ENCODE assay signal across 22 mouse cellular contexts in genomic region chr5:107109416-107109815, GRCm38 (mm10).
DNase-seq lines count a peak whose midpoint lies in the region; ATAC-seq and TF ChIP-seq lines count a peak whose summit lies in the region.
"Had no signal": no experiment of that assay in that cellular context is flagged by ENCODE, and none has a peak within 500 bp of the region (broad histone marks: within the 10 kb centered on the region; RNA-seq: fewer than 3 reads in every experiment).

No protein-coding gene starts in this region.

- H3K9ac ChIP-seq in hindbrain, embryonic 11.5 days (ENCODE audit: low read depth, low read length), result no peak overlapping the region
- H3K9ac ChIP-seq in limb, embryonic 13.5 days, result no peak overlapping the region
- no peak overlapping the region for H3K9ac ChIP-seq in liver, postnatal 0 days (replicated peaks)
- H3K9ac ChIP-seq: forebrain, embryonic 13.5 days; hindbrain, embryonic 14.5 days had no signal

- no peak for ATAC-seq in hindbrain, embryonic 11.5 days (ENCODE audit: low FRiP score)
- no peak for ATAC-seq in limb, embryonic 13.5 days (ENCODE audit: low FRiP score, low read depth)
- ATAC-seq in liver, postnatal 0 days, result no peak
- ATAC-seq: forebrain, embryonic 13.5 days had no signal

- no peaks in the 10 kb centered on the region for H3K9me3 ChIP-seq in hindbrain, embryonic 10.5 days
- no peaks in the 10 kb centered on the region for H3K9me3 ChIP-seq in hindbrain, embryonic 11.5 days (ENCODE audit: control insufficient read depth, low read length)
- no peaks in the 10 kb centered on the region for H3K9me3 ChIP-seq in E14TG2a.4 (ENCODE audit: low read length)
- H3K9me3 ChIP-seq in embryonic facial prominence, embryonic 10.5 days, result no peaks in the 10 kb centered on the region
- H3K9me3 ChIP-seq in limb, embryonic 13.5 days, result no peaks in the 10 kb centered on the region
- no peaks in the 10 kb centered on the region for H3K9me3 ChIP-seq in liver, postnatal 0 days (ENCODE audit: low read length)
- H3K9me3 ChIP-seq: forebrain, embryonic 13.5 days had no signal

- TF ChIP-seq EP300 in liver, postnatal 0 days (IDR thresholded peaks at IDR 0.05; ENCODE audit: low read depth), result no peak

- H3K4me3 ChIP-seq in hindbrain, embryonic 10.5 days, result no peak overlapping the region
- H3K4me3 ChIP-seq in hindbrain, embryonic 11.5 days (ENCODE audit: low read depth, low read length), result no peak overlapping the region
- H3K4me3 ChIP-seq in E14TG2a.4 (replicated peaks; ENCODE audit: low read length), result peak overlapping the region; percentile 46
- no peak overlapping the region for H3K4me3 ChIP-seq in embryonic facial prominence, embryonic 10.5 days
- H3K4me3 ChIP-seq in limb, embryonic 13.5 days, result no peak overlapping the region
- H3K4me3 ChIP-seq in liver, postnatal 0 days (ENCODE audit: low read depth, low read length), result no peak overlapping the region
- H3K4me3 ChIP-seq: forebrain, embryonic 13.5 days had no signal

- no peaks in the 10 kb centered on the region for H3K27me3 ChIP-seq in hindbrain, embryonic 10.5 days (ENCODE audit: insufficient read depth, poor library complexity, severe bottlenecking)
- H3K27me3 ChIP-seq in hindbrain, embryonic 11.5 days (ENCODE audit: control insufficient read depth, insufficient read depth, low read length), result no peaks in the 10 kb centered on the region
- H3K27me3 ChIP-seq in E14TG2a.4 (ENCODE audit: insufficient read depth, low read length), result no peaks in the 10 kb centered on the region
- H3K27me3 ChIP-seq in embryonic facial prominence, embryonic 10.5 days (replicated peaks; ENCODE audit: low read depth, poor library complexity, severe bottlenecking), result no peaks in the 10 kb centered on the region
- H3K27me3 ChIP-seq in limb, embryonic 13.5 days, result no peaks in the 10 kb centered on the region; the same call in none of the 2 replicates
- H3K27me3 ChIP-seq in liver, postnatal 0 days (ENCODE audit: insufficient read depth, low read length), result no peaks in the 10 kb centered on the region
- H3K27me3 ChIP-seq: forebrain, embryonic 13.5 days had no signal

- no peaks in the 10 kb centered on the region for H3K36me3 ChIP-seq in hindbrain, embryonic 10.5 days
- H3K36me3 ChIP-seq in hindbrain, embryonic 11.5 days (ENCODE audit: control insufficient read depth, insufficient read depth, low read length), result no peaks in the 10 kb centered on the region
- H3K36me3 ChIP-seq in E14TG2a.4 (ENCODE audit: insufficient read depth, low read length), result no peaks in the 10 kb centered on the region
- H3K36me3 ChIP-seq in embryonic facial prominence, embryonic 10.5 days (replicated peaks), result 0 out of 2 replicates have a peak, but pooled peaks cover 2% of the 10 kb centered on the region
- peaks cover 22% of the 10 kb centered on the region for H3K36me3 ChIP-seq in limb, embryonic 13.5 days
- no peaks in the 10 kb centered on the region for H3K36me3 ChIP-seq in liver, postnatal 0 days (replicated peaks; ENCODE audit: insufficient read depth, low read length)

- no peak for DNase-seq in hindbrain, embryonic 10.5 days (ENCODE audit: low spot score)
- no peak for DNase-seq in hindbrain, embryonic 11.5 days (ENCODE audit: low spot score)
- no peak for DNase-seq in embryonic facial prominence, embryonic 10.5 days (ENCODE audit: low spot score)
- DNase-seq in liver, postnatal 0 days, result no peak
- DNase-seq in heart, adult 11 months, result no peak
- DNase-seq: adrenal gland, adult 2 months; B cell, adult 2 months; embryo, embryonic 11 days; gastrocnemius, postnatal 36 days; heart, postnatal 10 days; kidney, adult 8-10 months; kidney, postnatal 36 days; layer of hippocampus, adult 9-11 months; liver; lung, postnatal 14 days; right cerebral cortex, postnatal 4 days had no signal

- H3K4me2 ChIP-seq in hindbrain, embryonic 11.5 days (replicated peaks; ENCODE audit: low read depth, low read length), result no peak overlapping the region
- H3K4me2 ChIP-seq in limb, embryonic 13.5 days (replicated peaks), result no peak overlapping the region
- H3K4me2 ChIP-seq in liver, postnatal 0 days (ENCODE audit: low read depth, low read length), result no peak overlapping the region
- H3K4me2 ChIP-seq: forebrain, embryonic 13.5 days; heart, embryonic 11.5 days; hindbrain, embryonic 14.5 days had no signal

- TF ChIP-seq CTCF in E14TG2a.4 (conservative IDR thresholded peaks at IDR 0.05; ENCODE audit: low read length), result no peak
- no peak for TF ChIP-seq CTCF in liver, postnatal 0 days (IDR thresholded peaks at IDR 0.05; ENCODE audit: low read depth)

- peaks cover 48% of the 10 kb centered on the region for H3K4me1 ChIP-seq in hindbrain, embryonic 10.5 days (replicated peaks)
- H3K4me1 ChIP-seq in hindbrain, embryonic 11.5 days (replicated peaks; ENCODE audit: control insufficient read depth, insufficient read depth, low read length), result peaks cover 8% of the 10 kb centered on the region
- H3K4me1 ChIP-seq in E14TG2a.4 (replicated peaks; ENCODE audit: low read depth, low read length), result peaks cover 39% of the 10 kb centered on the region
- H3K4me1 ChIP-seq in embryonic facial prominence, embryonic 10.5 days, result peaks cover 55% of the 10 kb centered on the region
- peaks cover 42% of the 10 kb centered on the region for H3K4me1 ChIP-seq in limb, embryonic 13.5 days
- peaks cover 3% of the 10 kb centered on the region; the same call in 1 of the 2 replicates for H3K4me1 ChIP-seq in liver, postnatal 0 days (ENCODE audit: insufficient read depth)

- H3K27ac ChIP-seq in hindbrain, embryonic 10.5 days, result peak overlapping the region; percentile 60
- H3K27ac ChIP-seq in hindbrain, embryonic 11.5 days (ENCODE audit: low read depth, low read length), result no peak overlapping the region
- H3K27ac ChIP-seq in embryonic facial prominence, embryonic 10.5 days (replicated peaks), result peak overlapping the region; percentile 76
- peak overlapping the region; percentile 86; the same call in 1 of the 2 replicates for H3K27ac ChIP-seq in limb, embryonic 13.5 days
- no peak overlapping the region for H3K27ac ChIP-seq in liver, postnatal 0 days (ENCODE audit: low read depth)
- H3K27ac ChIP-seq: forebrain, embryonic 13.5 days; hindbrain, embryonic 14.5 days; stomach, postnatal 0 days had no signal

- 56% methylated on average over 15 of the region's 15 CpGs for WGBS in hindbrain, embryonic 10.5 days
- 49% methylated on average over 15 of the region's 15 CpGs for WGBS in hindbrain, embryonic 11.5 days
- 57% methylated on average over 15 of the region's 15 CpGs for WGBS in embryonic facial prominence, embryonic 10.5 days
- 55% methylated on average over 15 of the region's 15 CpGs for WGBS in limb, embryonic 13.5 days
- WGBS in liver, postnatal 0 days (ENCODE audit: insufficient replicate concordance), result 90% methylated on average over 15 of the region's 15 CpGs

Comparison
In these comparisons a context has a peak if more than half of its experiments do, and no peak if none do; other contexts are left out.
1. H3K27ac ChIP-seq: peak in hindbrain, embryonic 10.5 days (single experiment), embryonic facial prominence, embryonic 10.5 days (single experiment) and limb, embryonic 13.5 days (single experiment); none in hindbrain, embryonic 11.5 days (single experiment) and liver, postnatal 0 days (single experiment).